Mouse (Mus musculus): ENCODE data around the gene Smndc1.

The Smndc1 gene

GRCm38 (mm10) chr19:53390495-53391007, at the start of gene Smndc1:
Gene Smndc1, minus strand, starts transcription at chr19:53390578.
- DNase-seq: peak; percentile 99 to 100

- no peak for DNase-seq
Measured at GRCm38 (mm10) chr19:53439340-53439739, 49.0 kb upstream of the Smndc1 start.

GRCm38 (mm10) chr19:53437991-53438390, 47.6 kb upstream of the Smndc1 start:
- DNase-seq: no peak

- peak in 1 of 2 experiments; percentile 12 for DNase-seq
Measured at GRCm38 (mm10) chr19:53437311-53437958, 47.1 kb upstream of the Smndc1 start.

GRCm38 (mm10) chr19:53433949-53434689, 43.7 kb upstream of the Smndc1 start:
- DNase-seq: peak; percentile 11 to 15

- no peak for DNase-seq
Measured at GRCm38 (mm10) chr19:53431003-53431402, 40.6 kb upstream of the Smndc1 start.

- peak; percentile 85 to 91 for DNase-seq
Measured at GRCm38 (mm10) chr19:53430356-53430755, 40.0 kb upstream of the Smndc1 start.

GRCm38 (mm10) chr19:53427817-53428216, 37.4 kb upstream of the Smndc1 start:
- DNase-seq: no peak

GRCm38 (mm10) chr19:53427346-53427745, 37.0 kb upstream of the Smndc1 start:
- DNase-seq: peak; percentile 68 to 70

- DNase-seq: no peak
Measured at GRCm38 (mm10) chr19:53425824-53426223, 35.4 kb upstream of the Smndc1 start.

GRCm38 (mm10) chr19:53424629-53425028, 34.3 kb upstream of the Smndc1 start:
- DNase-seq: no peak

- DNase-seq: no peak
Measured at GRCm38 (mm10) chr19:53423816-53424465, 33.6 kb upstream of the Smndc1 start.

GRCm38 (mm10) chr19:53423341-53423753, 33.0 kb upstream of the Smndc1 start:
- DNase-seq: peak in 1 of 2 experiments; percentile 52

- DNase-seq: peak; percentile 72 to 77
Measured at GRCm38 (mm10) chr19:53422358-53423308, 32.3 kb upstream of the Smndc1 start.

- no peak for DNase-seq
Measured at GRCm38 (mm10) chr19:53421583-53422188, 31.3 kb upstream of the Smndc1 start.

GRCm38 (mm10) chr19:53420924-53421582, 30.7 kb upstream of the Smndc1 start:
- DNase-seq: peak; percentile 80 to 82

GRCm38 (mm10) chr19:53419834-53420233, 29.5 kb upstream of the Smndc1 start:
- DNase-seq: peak; percentile 82 to 87

GRCm38 (mm10) chr19:53415198-53415597, 24.8 kb upstream of the Smndc1 start:
- no peak for DNase-seq

- DNase-seq: no peak
Measured at GRCm38 (mm10) chr19:53414650-53415049, 24.3 kb upstream of the Smndc1 start.

GRCm38 (mm10) chr19:53413617-53414380, 23.4 kb upstream of the Smndc1 start:
- no peak for DNase-seq

Data from cerebellum, postnatal 10 days (tissue).